Mouse (Mus musculus) left cerebral cortex, postnatal 36 days (tissue): ENCODE measurements at regions not wholly inside any gene's neighbourhood (a gene's known extent, or its start where the extent isn't known, plus 50 kb on each side); places are given as distances from the start of the nearest gene placed in this dataset.
A peak's percentile ranks its signal among the peaks of the same experiment; 100 is the strongest.

Experiments
- DNase-seq, 2 experiments: peaks; one replicate each; pipeline ENCODE4 v3.0.0; 2021 to 2022; ENCODE audit warnings: low spot score in 2 of 2, mixed read lengths in 1 of 2
- intact Hi-C: fragments of 180-260 bp; cut with DNase I; formaldehyde crosslinking; loops from one replicate; pipeline ENCODE4 v1.15.1; 2025

DNA sequence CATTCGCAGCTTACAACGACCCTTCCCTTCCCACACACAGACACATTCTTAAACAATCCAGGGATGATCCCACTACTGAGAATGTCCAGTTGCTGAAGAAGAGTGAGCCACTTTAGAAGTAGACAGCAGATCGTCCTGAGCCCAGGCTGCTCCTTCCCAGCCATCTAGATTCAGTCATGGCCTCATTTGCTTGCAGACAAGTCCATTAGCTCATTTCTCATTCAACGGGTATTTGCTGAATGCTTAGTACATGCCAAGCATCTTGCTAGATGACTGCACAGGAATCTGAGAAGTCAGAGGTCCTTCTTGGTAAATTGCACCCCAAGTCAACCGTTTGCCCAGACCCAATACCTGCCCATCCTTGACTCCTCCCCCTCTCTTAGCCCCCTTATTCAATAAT, 57.8 kb downstream of the Ier5 start:
- intact Hi-C loops = no loop called here
- DNase-seq = no peak

DNA sequence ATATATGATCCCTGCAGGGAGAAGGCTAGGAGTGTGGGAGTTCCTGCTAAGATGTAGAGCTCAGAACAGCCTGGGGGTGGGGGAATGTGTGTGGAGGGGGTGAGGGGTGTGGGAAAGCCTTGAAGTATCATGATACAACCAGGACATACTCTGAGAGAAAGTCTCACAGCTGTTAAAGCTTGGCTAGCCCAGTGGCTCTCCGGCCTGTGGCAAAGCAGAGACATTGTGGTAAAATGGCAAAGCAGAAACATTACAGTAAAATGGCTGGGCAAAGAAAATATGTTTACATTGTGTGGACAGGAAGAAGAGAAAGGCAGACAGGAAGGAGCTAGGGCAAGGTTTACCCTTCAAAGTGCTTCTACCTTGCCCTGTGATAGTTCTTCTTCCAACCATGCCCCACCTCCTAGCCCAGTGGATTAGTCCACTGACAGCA, 58.5 kb downstream of the Ier5 start:
- no peak for DNase-seq
- intact Hi-C loops = no loop called here

DNA sequence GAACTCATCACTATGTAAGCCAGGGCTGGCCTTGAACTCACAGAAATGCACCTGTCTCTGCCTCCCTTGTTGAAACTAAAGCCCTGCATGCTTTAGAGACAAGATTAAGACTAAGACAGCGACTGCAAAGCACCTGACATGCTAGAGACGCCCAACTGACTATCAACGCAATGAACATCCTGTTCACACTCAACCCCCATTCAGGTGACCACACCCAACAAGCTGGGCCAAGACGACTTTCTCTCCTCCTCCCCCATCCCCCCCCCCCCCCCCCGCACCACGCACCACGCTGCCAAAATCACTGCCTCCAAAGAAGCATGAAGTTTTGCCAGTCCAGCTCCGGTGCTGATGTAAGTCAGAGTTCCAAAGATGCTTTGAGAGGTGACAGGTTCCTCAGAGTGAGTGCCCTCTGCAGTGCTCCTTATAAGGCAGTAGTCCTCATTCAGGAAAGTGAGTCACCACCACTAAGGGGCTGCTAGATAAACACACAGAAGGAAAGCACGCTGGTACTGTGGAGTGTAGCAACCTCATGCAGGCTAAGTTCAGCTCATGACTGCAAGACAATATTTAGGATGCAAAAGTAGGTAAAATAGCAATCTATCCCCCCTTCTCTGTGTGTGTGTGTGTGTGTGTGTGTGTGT, 59.2 kb downstream of the Ier5 start:
- peak in 1 of 2 experiments; percentile 25 for DNase-seq
- intact Hi-C loops = no loop called here

GRCm38 (mm10) chr1:155038631-155039625, 60.5 kb downstream of the Ier5 start:
- intact Hi-C loops = no loop called here
- DNase-seq = peak; percentile 23 to 35

- DNase-seq = no peak
- intact Hi-C loops = no loop called here
Measured at GRCm38 (mm10) chr1:155037479-155037878, 62.0 kb downstream of the Ier5 start.

DNA sequence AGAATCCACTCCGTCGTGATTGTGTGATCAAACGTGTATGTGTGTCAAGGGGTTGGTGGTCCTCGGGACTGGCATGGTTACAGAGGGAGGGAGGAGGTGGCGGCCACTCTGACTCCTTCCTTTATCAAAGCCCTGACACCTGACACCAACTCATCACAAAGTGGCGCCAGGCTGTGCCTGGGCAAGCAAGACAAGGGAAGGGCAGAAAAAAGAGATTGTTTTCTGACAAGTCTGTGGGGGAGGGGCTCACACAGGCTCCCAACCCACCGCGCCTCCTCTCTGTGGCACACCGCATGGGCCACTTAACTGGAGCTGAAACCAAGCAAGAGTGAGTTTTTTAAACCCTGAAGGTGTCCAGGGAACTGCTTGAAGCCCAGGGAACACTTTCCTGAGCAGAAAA, 68.5 kb downstream of the Ier5 start:
- intact Hi-C loops = no loop called here
- DNase-seq = no peak

DNA sequence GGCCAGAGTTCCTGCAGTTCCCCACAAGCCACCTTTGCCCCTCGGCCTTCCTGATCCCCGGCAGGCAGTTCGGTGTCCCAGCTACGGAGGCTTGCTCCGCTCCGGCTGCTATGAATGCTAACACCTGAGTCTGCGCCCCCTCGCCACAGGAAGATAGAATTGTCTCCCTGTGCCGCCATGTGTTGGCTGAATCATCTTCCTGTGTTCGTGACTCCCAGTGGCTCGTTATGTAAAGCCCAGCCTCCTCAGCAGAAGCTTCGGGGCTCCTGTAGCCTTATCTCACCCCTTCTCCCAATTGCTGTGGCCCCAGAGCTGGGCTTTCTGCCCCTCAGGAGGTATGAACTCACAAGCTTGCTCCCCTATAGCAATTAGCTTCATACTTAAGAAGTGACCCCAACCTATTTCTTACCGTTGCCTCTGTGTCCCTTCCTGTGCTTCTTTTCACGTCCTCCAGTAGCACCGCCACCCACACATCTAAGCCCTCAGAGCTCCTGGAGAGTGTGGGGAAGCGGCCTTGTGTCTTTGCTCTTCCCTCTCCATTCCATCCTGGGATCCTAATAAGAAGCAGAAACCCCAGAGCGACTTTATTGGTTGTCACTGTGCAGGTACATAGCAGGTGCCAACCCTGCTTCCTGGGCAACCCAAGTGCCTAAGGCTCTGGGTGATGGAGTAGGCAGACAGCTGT, 70.1 kb downstream of the Ier5 start:
- peak; percentile 82 to 90 for DNase-seq
- intact Hi-C loops = no loop called here

GRCm38 (mm10) chr1:155028735-155029134, 70.7 kb downstream of the Ier5 start:
- peak in 1 of 2 experiments; percentile 17 for DNase-seq
- intact Hi-C loops = no loop called here

DNA sequence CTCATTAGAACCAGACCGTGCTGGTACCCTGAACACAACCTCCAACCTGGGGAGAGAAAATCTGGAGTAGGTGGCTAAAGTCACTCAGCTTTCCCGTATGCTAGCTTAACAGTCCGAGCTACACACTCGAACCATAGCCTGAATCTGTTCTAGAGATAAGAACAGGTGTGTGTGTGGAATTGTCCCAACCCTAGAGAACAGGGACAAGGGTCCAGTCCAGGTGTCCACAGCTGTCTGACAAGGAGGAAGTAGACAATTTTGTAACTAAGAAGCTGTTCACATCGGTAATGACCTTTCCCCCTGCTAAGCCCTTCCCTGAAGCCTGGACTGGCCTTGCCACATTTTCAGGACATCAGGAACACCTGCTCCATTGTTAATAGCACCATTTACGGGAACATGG, 71.3 kb downstream of the Ier5 start:
- intact Hi-C loops = no loop called here

DNA sequence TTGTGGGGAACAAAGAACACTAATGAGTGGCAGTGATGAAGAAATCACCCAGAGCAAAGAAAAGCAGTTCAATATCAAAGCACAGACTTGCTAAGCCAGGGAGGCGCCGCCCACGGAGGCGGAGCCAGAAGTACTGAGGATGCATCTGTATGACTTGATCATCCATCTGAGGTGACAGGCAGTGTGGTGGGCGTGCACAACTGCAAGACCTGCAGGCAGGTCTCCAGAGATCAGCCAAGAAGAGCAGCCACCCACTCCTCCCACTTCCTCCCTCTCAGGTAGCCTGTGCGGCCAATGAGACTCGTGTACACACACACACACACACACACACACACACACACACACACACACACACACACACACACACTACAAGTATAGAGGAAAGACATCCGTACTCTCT, 71.9 kb downstream of the Ier5 start:
- intact Hi-C loops = loop anchor here (2.0 kb wide), 2 partner anchors 191 to 253 kb away; no protein-coding TSS in a partner anchor
- DNase-seq = peak; percentile 46 to 65

More for the DNA sequence above, 71.3 kb downstream of the Ier5 start:
- no peak for DNase-seq

DNA sequence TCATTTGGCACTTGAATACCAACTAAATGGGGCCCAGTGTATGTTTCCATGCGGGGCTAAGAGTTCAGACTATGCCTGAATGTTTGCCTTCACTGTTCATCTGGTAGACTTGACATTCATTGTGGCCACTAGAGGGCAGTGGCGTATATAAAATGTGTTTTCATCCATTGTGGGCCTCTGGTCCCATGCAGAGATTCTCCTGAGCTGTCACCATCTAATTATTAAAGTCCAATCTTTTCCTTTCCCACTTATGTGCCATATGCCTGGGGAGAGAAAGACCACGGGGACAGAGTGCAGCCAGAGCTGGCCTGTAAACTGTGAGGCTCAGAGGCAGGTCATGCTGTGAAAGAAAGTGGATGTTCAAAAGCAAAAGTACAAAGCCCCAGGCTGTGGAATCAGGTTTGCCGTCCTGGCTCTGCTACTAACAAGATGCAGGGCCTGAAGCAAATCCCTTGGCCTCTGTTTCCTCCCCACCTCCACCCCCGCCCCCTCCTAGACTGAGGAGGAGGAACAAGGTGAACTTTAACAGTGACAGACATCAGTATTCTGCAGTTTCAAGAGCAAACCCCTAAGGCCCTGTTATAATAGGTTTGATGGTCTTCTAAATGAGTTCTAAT, 73.5 kb downstream of the Ier5 start:
- DNase-seq = peak; percentile 76 to 79
- intact Hi-C loops = loop anchor here (2.0 kb wide), 2 partner anchors 193 to 255 kb away; no protein-coding TSS in a partner anchor

DNA sequence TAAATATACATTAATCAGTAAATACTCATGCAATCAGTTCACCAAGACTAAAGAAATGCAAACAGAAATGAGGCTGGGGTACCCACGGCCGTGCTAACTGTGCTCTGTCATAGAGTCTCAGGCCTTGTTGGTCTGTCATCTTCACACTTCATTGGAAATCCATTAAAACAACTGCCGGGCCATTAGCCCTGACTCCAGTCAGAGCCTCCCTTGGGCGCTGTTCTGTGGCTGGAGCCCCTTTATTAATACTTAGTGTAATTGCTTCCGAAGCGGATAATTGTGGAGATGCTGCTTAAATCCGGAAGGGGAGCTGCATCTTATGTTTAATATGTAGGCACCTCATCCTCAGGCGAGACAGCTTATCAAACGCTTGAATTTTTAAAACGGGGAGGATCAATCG, 76.1 kb downstream of the Ier5 start:
- intact Hi-C loops = no loop called here
- DNase-seq = no peak

GRCm38 (mm10) chr1:155015669-155016068, 83.8 kb downstream of the Ier5 start:
- DNase-seq = no peak
- intact Hi-C loops = no loop called here

- no peak for DNase-seq
- intact Hi-C loops = no loop called here
Measured at GRCm38 (mm10) chr1:155014944-155015343, 84.5 kb downstream of the Ier5 start.

DNA sequence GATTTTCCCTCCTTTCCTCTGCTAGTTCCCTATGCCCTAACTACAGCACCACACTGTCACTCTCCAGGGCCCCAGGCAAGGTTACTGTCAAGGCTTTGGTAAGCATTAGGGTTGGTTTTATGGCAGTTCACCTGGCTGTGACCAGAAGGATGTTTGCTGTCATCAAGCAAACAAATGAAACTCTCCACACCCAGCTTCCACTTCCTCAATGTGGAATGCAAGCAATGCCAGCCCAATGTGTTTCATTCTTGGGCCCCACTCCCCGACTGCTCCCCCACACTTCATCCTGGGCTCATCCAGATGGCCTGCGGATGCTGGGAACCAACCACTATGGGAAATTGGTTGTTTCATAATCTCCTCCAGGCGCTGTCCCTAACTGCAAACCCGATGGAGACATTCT, 85.7 kb downstream of the Ier5 start:
- DNase-seq = peak; percentile 46 to 62
- intact Hi-C loops = no loop called here

- intact Hi-C loops = no loop called here
- DNase-seq = no peak
Measured at GRCm38 (mm10) chr1:155013361-155013760, 86.1 kb downstream of the Ier5 start.

- peak; percentile 89 to 91 for DNase-seq
- intact Hi-C loops = loop anchor here (1.0 to 2.0 kb wide), 2 partner anchors 122 to 221 kb away; partner anchors contain the start of gene Cacna1e
Measured at GRCm38 (mm10) chr1:155006539-155007486, 92.6 kb downstream of the Ier5 start.

- intact Hi-C loops = loop anchor here (1.0 to 2.0 kb wide), 2 partner anchors 121 to 220 kb away; partner anchors contain the start of gene Cacna1e
- DNase-seq = no peak
Measured at GRCm38 (mm10) chr1:155006099-155006498, 93.3 kb downstream of the Ier5 start.
